Mouse (Mus musculus): Measurements from ENCODE around the gene Ccdc85b. TPM values are rescaled to one million over a fixed set of nuclear protein-coding genes. Genes with fewer than 3 reads are reported as not detected.

Gene Ccdc85b
- polyA plus RNA-seq, 1 experiment: 30.5 TPM

DNA sequence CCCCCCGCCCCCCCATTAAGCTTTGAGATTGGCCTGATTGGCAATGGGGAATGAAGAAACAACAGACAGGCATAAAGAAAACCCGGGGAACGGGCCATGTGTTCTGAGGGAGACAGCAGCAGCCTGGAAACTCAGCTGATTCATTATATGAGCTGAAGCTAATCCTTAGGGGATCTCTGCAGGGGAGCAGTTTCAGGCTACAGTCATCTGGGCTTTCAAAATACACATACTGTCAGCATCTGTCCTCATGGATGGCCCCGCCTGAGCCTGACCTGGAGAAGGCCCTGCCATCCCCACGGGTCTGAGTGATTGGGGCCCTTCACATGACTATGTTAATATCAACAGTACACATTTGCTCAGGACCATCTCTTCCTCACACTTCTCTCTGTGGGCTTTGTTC lies 14.2 kb upstream of the Ccdc85b start:
- H3K79me3 ChIP-seq (ENCODE audit: low read depth): peaks cover 18% of the 10 kb centered on the region
- no peaks in the 10 kb centered on the region for H3K27me3 ChIP-seq (ENCODE audit: control insufficient read depth, insufficient read depth, insufficient read length)
- TF ChIP-seq MYOD1 (IDR thresholded peaks at IDR 0.05; ENCODE audit: control insufficient read depth, insufficient read length, low read depth) (no peak), MAX (IDR thresholded peaks at IDR 0.05) (no peak), MYOG (IDR thresholded peaks at IDR 0.05; ENCODE audit: control insufficient read depth, extremely low read depth, insufficient read length) (no peak), CTCF (IDR thresholded peaks at IDR 0.05; ENCODE audit: control insufficient read depth, insufficient read depth, insufficient read length) (no peak), CEBPB (IDR thresholded peaks at IDR 0.05; ENCODE audit: low read depth) (no peak), FOSL1 (IDR thresholded peaks at IDR 0.05; ENCODE audit: insufficient read depth, low read length, poor library complexity, severe bottlenecking) (no peak), USF1 (IDR thresholded peaks at IDR 0.05; ENCODE audit: low read depth) (no peak)
- H3K36me3 ChIP-seq (ENCODE audit: control insufficient read depth, insufficient read depth): peaks cover 11% of the 10 kb centered on the region
- peaks cover 27% of the 10 kb centered on the region for H3K79me2 ChIP-seq (ENCODE audit: control insufficient read depth, insufficient read depth)
- no peak overlapping the region for H3K4me3 ChIP-seq (ENCODE audit: insufficient read depth, poor library complexity, severe bottlenecking)
- H3ac ChIP-seq (ENCODE audit: control insufficient read depth, insufficient read length, low read depth): no peak overlapping the region

DNA sequence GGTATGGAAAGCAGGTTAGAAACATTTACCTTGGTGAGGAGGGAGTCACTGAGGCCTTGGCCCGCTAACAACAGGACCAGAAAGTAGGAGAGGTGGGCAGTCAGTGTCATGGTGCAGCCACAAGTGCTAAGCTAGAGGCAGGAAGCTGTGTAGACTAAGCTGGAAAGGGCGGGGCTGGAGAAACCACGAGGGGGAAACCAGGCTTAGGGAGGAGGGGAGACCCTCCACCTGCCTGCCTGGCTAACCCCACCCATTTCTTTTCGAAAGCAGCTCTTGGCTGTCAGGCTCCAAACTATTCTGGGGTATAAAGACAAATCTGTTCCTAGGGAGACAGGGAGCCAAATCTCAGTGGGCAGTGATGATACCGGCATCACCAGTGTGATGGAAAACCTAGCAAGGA lies 10.7 kb upstream of the Ccdc85b start, which contains the start of gene Ctsw:
Gene Ctsw (minus strand): TSS at position 134 of the 400 bp plus-strand sequence.
- Histone ChIP-seq H3K79me2 (ENCODE audit: control insufficient read depth, insufficient read depth) (no peaks in the 10 kb centered on the region), H3K4me3 (ENCODE audit: insufficient read depth, poor library complexity, severe bottlenecking) (no peak within 1 kb of the TSS), H3K79me3 (ENCODE audit: low read depth) (no peaks in the 10 kb centered on the region), H3ac (ENCODE audit: control insufficient read depth, insufficient read length, low read depth) (no peak within 1 kb of the TSS), H3K36me3 (ENCODE audit: control insufficient read depth, insufficient read depth) (peaks cover 35% of the 10 kb centered on the region), H3K27me3 (ENCODE audit: control insufficient read depth, insufficient read depth, insufficient read length) (no peaks in the 10 kb centered on the region)
- no peak for TF ChIP-seq MYOD1 (IDR thresholded peaks at IDR 0.05; ENCODE audit: control insufficient read depth, insufficient read length, low read depth)
- TF ChIP-seq FOSL1 (IDR thresholded peaks at IDR 0.05; ENCODE audit: insufficient read depth, low read length, poor library complexity, severe bottlenecking): no peak
- no peak for TF ChIP-seq CEBPB (IDR thresholded peaks at IDR 0.05; ENCODE audit: low read depth)
- no peak for TF ChIP-seq USF1 (IDR thresholded peaks at IDR 0.05; ENCODE audit: low read depth)
- no peak for TF ChIP-seq CTCF (IDR thresholded peaks at IDR 0.05; ENCODE audit: control insufficient read depth, insufficient read depth, insufficient read length)
- no peak for TF ChIP-seq MAX (IDR thresholded peaks at IDR 0.05)
- no peak for TF ChIP-seq MYOG (IDR thresholded peaks at IDR 0.05; ENCODE audit: control insufficient read depth, extremely low read depth, insufficient read length)

DNA sequence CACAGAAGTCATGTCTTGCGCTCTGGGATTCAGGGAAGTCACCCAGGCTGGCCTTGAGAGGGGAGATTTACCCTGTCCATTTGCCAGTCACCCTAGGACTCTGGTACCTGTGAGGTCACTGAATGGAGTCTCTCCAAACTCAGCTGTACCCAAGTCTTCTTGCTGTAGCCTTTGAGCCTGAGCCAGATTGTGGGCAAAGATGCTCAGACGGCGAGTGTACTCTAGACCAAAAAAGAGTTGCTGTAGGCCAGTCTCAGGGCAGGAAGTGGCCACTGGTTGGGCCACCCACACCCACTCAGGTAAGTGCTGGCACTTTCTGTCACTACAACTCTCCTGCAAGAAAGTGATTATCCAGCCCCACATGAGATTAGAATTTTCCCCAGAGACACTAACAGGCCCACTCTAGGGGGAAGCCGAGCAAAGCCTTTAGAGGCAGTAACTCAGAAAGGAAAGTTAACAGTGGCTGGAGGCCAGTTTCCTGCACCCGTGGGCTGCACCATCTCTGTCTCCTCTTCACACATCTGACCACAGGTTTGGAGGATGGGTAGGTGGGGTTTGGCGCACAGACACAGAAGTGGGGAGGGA lies 9.3 kb upstream of the Ccdc85b start:
- Histone ChIP-seq H3K79me3 (ENCODE audit: low read depth) (no peaks in the 10 kb centered on the region), H3K27me3 (ENCODE audit: control insufficient read depth, insufficient read depth, insufficient read length) (no peaks in the 10 kb centered on the region), H3K79me2 (ENCODE audit: control insufficient read depth, insufficient read depth) (peaks cover 6% of the 10 kb centered on the region), H3K36me3 (ENCODE audit: control insufficient read depth, insufficient read depth) (peaks cover 49% of the 10 kb centered on the region), H3ac (ENCODE audit: control insufficient read depth, insufficient read length, low read depth) (no peak overlapping the region), H3K4me3 (ENCODE audit: insufficient read depth, poor library complexity, severe bottlenecking) (no peak overlapping the region)
- TF ChIP-seq MYOG (IDR thresholded peaks at IDR 0.05; ENCODE audit: control insufficient read depth, extremely low read depth, insufficient read length) (no peak), CEBPB (IDR thresholded peaks at IDR 0.05; ENCODE audit: low read depth) (no peak)

DNA sequence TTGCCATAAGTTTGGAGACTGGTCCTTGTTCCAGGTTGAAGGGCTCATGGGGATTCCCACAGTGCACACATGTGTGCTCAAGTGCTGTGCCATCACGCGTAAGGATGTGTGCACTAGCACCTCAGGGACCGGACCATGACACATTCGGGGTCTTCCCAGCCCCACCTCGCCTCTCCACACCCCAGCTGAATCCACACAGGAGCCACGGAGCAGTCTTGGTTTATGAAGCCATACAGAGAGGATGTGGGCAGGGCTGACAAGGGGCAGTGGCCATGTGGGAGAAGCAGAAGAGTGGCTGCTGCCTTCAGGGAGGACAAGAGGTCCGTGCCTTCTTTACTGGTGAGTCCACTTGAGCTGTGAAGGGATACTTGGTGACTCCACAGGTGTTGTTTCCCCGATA lies 7.3 kb upstream of the Ccdc85b start:
- H3K79me2 ChIP-seq (ENCODE audit: control insufficient read depth, insufficient read depth): peaks cover 22% of the 10 kb centered on the region
- H3ac ChIP-seq (ENCODE audit: control insufficient read depth, insufficient read length, low read depth): no peak overlapping the region
- H3K27me3 ChIP-seq (ENCODE audit: control insufficient read depth, insufficient read depth, insufficient read length): no peaks in the 10 kb centered on the region
- no peak overlapping the region for H3K4me3 ChIP-seq (ENCODE audit: insufficient read depth, poor library complexity, severe bottlenecking)
- no peak for TF ChIP-seq FOSL1 (IDR thresholded peaks at IDR 0.05; ENCODE audit: insufficient read depth, low read length, poor library complexity, severe bottlenecking)
- TF ChIP-seq MYOG (IDR thresholded peaks at IDR 0.05; ENCODE audit: control insufficient read depth, extremely low read depth, insufficient read length): no peak
- no peak for TF ChIP-seq MYOD1 (IDR thresholded peaks at IDR 0.05; ENCODE audit: control insufficient read depth, insufficient read length, low read depth)
- TF ChIP-seq CEBPB (IDR thresholded peaks at IDR 0.05; ENCODE audit: low read depth): no peak
- TF ChIP-seq CTCF (IDR thresholded peaks at IDR 0.05; ENCODE audit: control insufficient read depth, insufficient read depth, insufficient read length): no peak
- TF ChIP-seq USF1 (IDR thresholded peaks at IDR 0.05; ENCODE audit: low read depth): no peak
- TF ChIP-seq MAX (IDR thresholded peaks at IDR 0.05): no peak
- H3K79me3 ChIP-seq (ENCODE audit: low read depth): peaks cover 7% of the 10 kb centered on the region
- peaks cover 54% of the 10 kb centered on the region for H3K36me3 ChIP-seq (ENCODE audit: control insufficient read depth, insufficient read depth)

DNA sequence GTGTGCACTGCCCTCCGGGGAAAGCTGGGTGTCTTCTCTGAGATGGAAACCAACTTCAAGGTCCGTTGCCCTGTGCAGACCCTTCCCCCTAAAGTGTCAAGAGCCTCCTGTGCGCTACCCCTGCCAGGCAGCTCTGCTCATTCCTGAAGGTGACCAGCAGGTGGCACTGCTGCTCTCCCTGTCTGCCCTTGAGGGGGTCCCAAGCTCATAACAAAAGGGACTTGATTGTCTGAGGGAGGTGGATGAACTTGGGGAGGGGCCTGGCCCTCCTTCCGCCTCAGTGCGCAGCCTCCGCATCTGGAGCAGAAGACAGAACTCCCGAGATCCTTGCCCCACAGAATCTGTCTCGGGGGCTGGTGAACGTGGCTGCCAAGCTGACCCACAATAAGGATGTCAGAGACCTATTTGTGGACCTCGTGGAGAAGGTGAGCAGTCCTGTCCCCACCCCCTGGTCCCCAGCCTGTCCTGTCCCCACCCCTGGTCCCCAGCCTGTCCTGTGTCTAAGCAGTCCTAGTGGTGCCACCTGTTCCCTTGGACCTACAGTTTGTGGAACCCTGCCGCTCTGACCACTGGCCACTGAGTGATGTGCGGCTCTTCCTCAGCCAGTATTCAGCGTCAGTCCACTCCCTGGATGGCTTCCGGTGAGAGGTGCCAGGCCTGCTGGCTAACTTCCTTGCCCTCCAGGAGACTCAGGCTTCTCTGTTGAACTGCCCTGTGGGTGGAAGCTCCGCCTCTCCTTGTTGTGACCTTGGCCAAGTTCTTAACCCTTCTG lies 6.3 kb upstream of the Ccdc85b start:
- Histone ChIP-seq H3K79me2 (ENCODE audit: control insufficient read depth, insufficient read depth) (peaks cover 22% of the 10 kb centered on the region), H3K79me3 (ENCODE audit: low read depth) (peaks cover 7% of the 10 kb centered on the region), H3K27me3 (ENCODE audit: control insufficient read depth, insufficient read depth, insufficient read length) (no peaks in the 10 kb centered on the region), H3K4me3 (ENCODE audit: insufficient read depth, poor library complexity, severe bottlenecking) (no peak overlapping the region), H3ac (ENCODE audit: control insufficient read depth, insufficient read length, low read depth) (no peak overlapping the region), H3K36me3 (ENCODE audit: control insufficient read depth, insufficient read depth) (peaks cover 54% of the 10 kb centered on the region)
- TF ChIP-seq FOSL1 (IDR thresholded peaks at IDR 0.05; ENCODE audit: insufficient read depth, low read length, poor library complexity, severe bottlenecking) (no peak), CTCF (IDR thresholded peaks at IDR 0.05; ENCODE audit: control insufficient read depth, insufficient read depth, insufficient read length) (peak; percentile 78)

DNA sequence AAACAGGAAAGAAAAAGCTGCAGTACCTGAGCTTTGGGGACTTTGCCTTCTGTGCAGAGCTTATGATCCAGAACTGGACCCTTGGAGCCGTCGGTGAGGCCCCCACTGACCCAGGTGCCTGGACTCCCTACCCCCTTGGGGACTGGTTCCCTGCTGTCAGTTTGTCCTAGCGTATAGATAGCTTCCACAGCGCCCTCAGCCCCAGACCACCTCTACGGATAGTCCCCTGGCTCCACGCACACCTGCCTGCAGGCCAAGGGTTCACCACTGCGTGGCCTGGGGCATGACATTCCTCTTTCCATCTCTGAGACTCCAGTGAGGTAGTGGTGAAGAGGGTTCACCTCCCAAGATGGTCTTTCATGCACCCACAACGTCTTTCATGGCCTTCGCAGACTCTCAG lies 5.5 kb upstream of the Ccdc85b start:
- TF ChIP-seq USF1 (IDR thresholded peaks at IDR 0.05; ENCODE audit: low read depth) (no peak), MAX (IDR thresholded peaks at IDR 0.05) (no peak), MYOG (IDR thresholded peaks at IDR 0.05; ENCODE audit: control insufficient read depth, extremely low read depth, insufficient read length) (no peak), CEBPB (IDR thresholded peaks at IDR 0.05; ENCODE audit: low read depth) (no peak), FOSL1 (IDR thresholded peaks at IDR 0.05; ENCODE audit: insufficient read depth, low read length, poor library complexity, severe bottlenecking) (no peak), CTCF (IDR thresholded peaks at IDR 0.05; ENCODE audit: control insufficient read depth, insufficient read depth, insufficient read length) (no peak), MYOD1 (IDR thresholded peaks at IDR 0.05; ENCODE audit: control insufficient read depth, insufficient read length, low read depth) (no peak)
- Histone ChIP-seq H3K36me3 (ENCODE audit: control insufficient read depth, insufficient read depth) (peaks cover 54% of the 10 kb centered on the region), H3K79me3 (ENCODE audit: low read depth) (peaks cover 7% of the 10 kb centered on the region), H3ac (ENCODE audit: control insufficient read depth, insufficient read length, low read depth) (no peak overlapping the region), H3K27me3 (ENCODE audit: control insufficient read depth, insufficient read depth, insufficient read length) (no peaks in the 10 kb centered on the region), H3K4me3 (ENCODE audit: insufficient read depth, poor library complexity, severe bottlenecking) (no peak overlapping the region), H3K79me2 (ENCODE audit: control insufficient read depth, insufficient read depth) (peaks cover 22% of the 10 kb centered on the region)

Measured in C2C12 (cell line).